Mouse (Mus musculus): ENCODE measurements at regions not wholly inside any gene's neighbourhood (a gene's known extent, or its start where the extent isn't known, plus 50 kb on each side); places are given as distances from the start of the nearest gene placed in this dataset.
A peak's percentile ranks its signal among the peaks of the same experiment; 100 is the strongest.

GRCm38 (mm10) chr10:56739621-56740020 lies 362.5 kb downstream of the Gja1 start:
- intact Hi-C loops (cut with DNase I), result no loop called here
- no peak for DNase-seq (ENCODE audit: extremely low spot score in 1 of 2, low spot score in 2 of 2)

GRCm38 (mm10) chr10:56752134-56752533 lies 375.0 kb downstream of the Gja1 start:
- DNase-seq (ENCODE audit: extremely low spot score in 1 of 2, low spot score in 2 of 2), result no peak
- intact Hi-C loops (cut with DNase I), result no loop called here

GRCm38 (mm10) chr10:56753576-56753975 lies 376.4 kb downstream of the Gja1 start:
- DNase-seq (ENCODE audit: extremely low spot score in 1 of 2, low spot score in 2 of 2), result no peak
- intact Hi-C loops (cut with DNase I), result no loop called here

GRCm38 (mm10) chr10:56754546-56755175 lies 377.5 kb downstream of the Gja1 start:
- intact Hi-C loops (cut with DNase I), result no loop called here
- peak in 1 of 2 experiments; percentile 15 for DNase-seq (ENCODE audit: extremely low spot score in 1 of 2, low spot score in 2 of 2)

- DNase-seq (ENCODE audit: extremely low spot score in 1 of 2, low spot score in 2 of 2), result no peak
- intact Hi-C loops (cut with DNase I), result no loop called here
Observed at GRCm38 (mm10) chr10:56770629-56771028, 393.5 kb downstream of the Gja1 start.

GRCm38 (mm10) chr10:56782265-56782664 lies 405.1 kb downstream of the Gja1 start:
- intact Hi-C loops (cut with DNase I), result no loop called here
- DNase-seq (ENCODE audit: extremely low spot score in 1 of 2, low spot score in 2 of 2), result no peak

- intact Hi-C loops (cut with DNase I), result no loop called here
- no peak for DNase-seq (ENCODE audit: extremely low spot score in 1 of 2, low spot score in 2 of 2)
Observed at GRCm38 (mm10) chr10:56783941-56784340, 406.8 kb downstream of the Gja1 start.

GRCm38 (mm10) chr10:56788081-56788480 lies 411.0 kb downstream of the Gja1 start:
- DNase-seq (ENCODE audit: extremely low spot score in 1 of 2, low spot score in 2 of 2), result no peak
- intact Hi-C loops (cut with DNase I), result no loop called here

GRCm38 (mm10) chr10:56793074-56793473 lies 415.9 kb downstream of the Gja1 start:
- no peak for DNase-seq (ENCODE audit: extremely low spot score in 1 of 2, low spot score in 2 of 2)
- intact Hi-C loops (cut with DNase I), result no loop called here

GRCm38 (mm10) chr10:56795396-56795795 lies 418.3 kb downstream of the Gja1 start:
- peak in 1 of 2 experiments; percentile 49 for DNase-seq (ENCODE audit: extremely low spot score in 1 of 2, low spot score in 2 of 2)
- intact Hi-C loops (cut with DNase I), result no loop called here

GRCm38 (mm10) chr10:56799307-56799706 lies 422.2 kb downstream of the Gja1 start:
- intact Hi-C loops (cut with DNase I), result no loop called here
- no peak for DNase-seq (ENCODE audit: extremely low spot score in 1 of 2, low spot score in 2 of 2)

GRCm38 (mm10) chr10:56799745-56800144 lies 422.6 kb downstream of the Gja1 start:
- no peak for DNase-seq (ENCODE audit: extremely low spot score in 1 of 2, low spot score in 2 of 2)
- intact Hi-C loops (cut with DNase I), result no loop called here

- DNase-seq (ENCODE audit: extremely low spot score in 1 of 2, low spot score in 2 of 2), result no peak
- intact Hi-C loops (cut with DNase I), result no loop called here
Observed at GRCm38 (mm10) chr10:56809006-56809405, 431.9 kb downstream of the Gja1 start.

- intact Hi-C loops (cut with DNase I), result no loop called here
- DNase-seq (ENCODE audit: extremely low spot score in 1 of 2, low spot score in 2 of 2), result no peak
Observed at GRCm38 (mm10) chr10:56822158-56822557, 445.0 kb downstream of the Gja1 start.

GRCm38 (mm10) chr10:56831331-56831730 lies 454.2 kb downstream of the Gja1 start:
- no peak for DNase-seq (ENCODE audit: extremely low spot score in 1 of 2, low spot score in 2 of 2)
- intact Hi-C loops (cut with DNase I), result loop anchor here (10.0 kb wide), 1 partner anchor 447 kb away; no protein-coding TSS in a partner anchor

GRCm38 (mm10) chr10:56831966-56832365 lies 454.8 kb downstream of the Gja1 start:
- DNase-seq (ENCODE audit: extremely low spot score in 1 of 2, low spot score in 2 of 2), result peak in 1 of 2 experiments; percentile 24
- intact Hi-C loops (cut with DNase I), result loop anchor here (10.0 kb wide), 1 partner anchor 447 kb away; no protein-coding TSS in a partner anchor

- intact Hi-C loops (cut with DNase I), result loop anchor here (10.0 kb wide), 1 partner anchor 451 kb away; no protein-coding TSS in a partner anchor
- no peak for DNase-seq (ENCODE audit: extremely low spot score in 1 of 2, low spot score in 2 of 2)
Observed at GRCm38 (mm10) chr10:56836130-56836529, 459.0 kb downstream of the Gja1 start.

- DNase-seq (ENCODE audit: extremely low spot score in 1 of 2, low spot score in 2 of 2), result peak; percentile 31 to 38
- intact Hi-C loops (cut with DNase I), result loop anchor here (10.0 kb wide), 1 partner anchor 454 kb away; no protein-coding TSS in a partner anchor
Observed at GRCm38 (mm10) chr10:56839006-56839495, 461.9 kb downstream of the Gja1 start.

GRCm38 (mm10) chr10:56839545-56839944 lies 462.4 kb downstream of the Gja1 start:
- peak; percentile 34 to 56 for DNase-seq (ENCODE audit: extremely low spot score in 1 of 2, low spot score in 2 of 2)
- intact Hi-C loops (cut with DNase I), result loop anchor here (10.0 kb wide), 1 partner anchor 455 kb away; no protein-coding TSS in a partner anchor

- intact Hi-C loops (cut with DNase I), result no loop called here
- peak in 1 of 2 experiments; percentile 64 for DNase-seq (ENCODE audit: extremely low spot score in 1 of 2, low spot score in 2 of 2)
Observed at GRCm38 (mm10) chr10:56840732-56841131, 463.6 kb downstream of the Gja1 start.
